Mouse (Mus musculus): Measurements from ENCODE around the gene Tdp1. TPM values are rescaled to one million over a fixed set of nuclear protein-coding genes. Genes with fewer than 3 reads are reported as not detected.
A peak's percentile ranks its signal among the peaks of the same experiment; 100 is the strongest.
"Not testable (repeated sequence)": the region's sequence is repeated elsewhere in the genome, so short reads cannot be mapped to it uniquely, and the experiment has no call there.

Tdp1 gene
- total RNA-seq, 2 experiments from 2014 or later: 34.9 to 36.4 TPM

DNA sequence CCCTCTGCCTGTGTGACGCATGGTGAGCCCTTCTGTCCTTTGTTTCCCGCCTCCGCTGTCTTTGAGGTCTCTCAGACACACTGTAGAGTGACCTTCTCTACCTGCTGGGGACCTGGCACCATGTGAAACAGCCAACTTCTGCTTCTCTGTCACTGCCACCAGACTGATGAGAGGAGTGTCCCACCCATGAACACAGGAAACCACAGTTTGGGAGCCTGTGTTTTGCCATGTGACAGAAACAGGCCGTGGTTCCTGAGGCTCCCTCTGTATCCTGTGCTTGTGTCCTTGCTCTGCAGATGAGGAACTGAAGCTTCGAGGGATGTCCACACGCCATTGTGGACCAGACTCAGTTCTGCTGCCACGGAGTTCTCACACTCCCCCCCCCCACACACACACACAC, 72.1 kb downstream of the Tdp1 start:
- DNase-seq (ENCODE audit: low spot score in 2 of 2): no peak

DNA sequence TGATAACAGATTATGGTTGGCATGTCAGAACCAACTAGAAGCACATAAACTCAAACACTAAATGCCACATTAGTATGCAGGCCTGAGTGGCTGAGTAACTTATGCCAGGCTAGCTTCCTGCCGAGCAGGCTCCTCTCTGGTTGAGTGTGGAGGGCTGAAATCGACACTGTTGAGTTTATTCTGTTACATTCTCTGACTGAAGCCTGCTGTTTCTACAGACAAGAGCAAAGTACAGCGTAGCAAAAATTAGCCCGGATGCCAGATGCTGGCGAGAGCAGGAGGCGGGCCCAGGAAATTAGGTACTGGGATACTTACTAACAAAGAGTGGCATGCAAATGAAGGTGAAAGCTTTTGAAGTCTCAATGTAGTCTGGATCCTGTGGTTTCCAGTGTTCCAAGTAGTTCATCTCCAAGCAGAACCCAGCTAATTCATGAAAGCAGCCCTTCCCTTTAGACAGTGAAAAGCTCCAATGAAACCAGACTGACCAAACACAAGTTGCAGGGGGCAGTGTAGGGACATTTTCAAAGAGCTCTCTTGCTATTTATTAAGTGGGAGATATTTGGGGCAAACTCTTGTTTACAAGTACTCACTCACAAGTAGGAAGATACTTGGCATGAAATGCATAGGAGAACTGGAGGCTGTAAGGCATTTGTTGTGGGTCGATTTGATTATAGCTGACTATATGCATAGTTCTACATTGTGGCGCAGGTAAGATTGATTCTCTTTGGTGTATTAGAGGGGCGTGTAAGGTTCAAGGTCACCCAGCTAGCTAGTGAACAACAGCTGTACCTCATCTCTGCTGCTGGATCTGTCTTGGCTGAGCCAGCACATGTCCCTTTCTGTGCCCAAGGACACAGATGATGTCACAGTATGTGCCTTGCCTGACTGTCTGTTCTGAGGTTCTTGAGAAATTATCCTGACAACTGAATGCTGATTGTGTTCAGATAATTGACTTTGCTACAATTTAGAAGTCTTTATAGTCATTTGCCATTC, 74.0 kb downstream of the Tdp1 start:
- peak in 1 of 2 experiments; percentile 42 for DNase-seq (ENCODE audit: low spot score in 2 of 2)

DNA sequence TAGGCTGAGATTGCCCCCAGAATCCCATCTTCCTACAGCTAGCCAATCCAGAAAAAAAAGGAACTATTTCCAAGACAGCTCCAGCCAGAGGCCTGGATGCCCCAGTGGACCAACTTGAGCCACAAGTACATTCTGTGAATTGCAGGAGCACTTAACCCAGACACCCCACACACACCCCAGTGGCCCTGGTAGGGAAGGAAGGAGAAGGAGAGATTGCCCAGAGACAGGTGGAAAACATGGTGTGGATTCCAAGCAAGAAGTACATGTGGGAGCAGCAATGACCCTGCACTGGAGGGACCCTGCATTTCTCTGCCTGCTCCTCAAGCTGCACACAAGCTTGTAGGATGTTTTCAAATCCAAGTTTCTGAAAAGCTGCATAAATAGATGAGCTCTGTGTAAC, 75.0 kb downstream of the Tdp1 start:
- no peak for DNase-seq (ENCODE audit: low spot score in 2 of 2)

DNA sequence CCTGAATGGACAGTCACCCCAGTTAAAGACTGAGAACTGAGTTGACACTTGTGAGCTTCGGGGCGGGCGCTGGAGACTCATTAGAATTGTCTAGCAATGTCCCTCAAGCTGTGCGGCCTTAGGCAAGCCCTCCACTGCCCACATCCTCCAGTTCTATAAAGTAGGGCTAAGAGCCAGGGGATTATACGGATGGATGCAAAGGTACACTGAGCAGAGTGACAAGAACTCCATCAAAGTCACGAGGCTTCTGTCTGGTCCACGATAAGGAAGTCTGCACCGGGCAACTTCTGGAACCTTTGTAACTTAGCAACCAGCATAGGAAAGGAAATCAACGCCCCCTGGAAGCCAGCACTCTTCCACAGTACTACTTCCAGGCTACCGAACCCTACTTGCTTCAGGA, 75.6 kb downstream of the Tdp1 start:
- DNase-seq (ENCODE audit: low spot score in 2 of 2): no peak

DNA sequence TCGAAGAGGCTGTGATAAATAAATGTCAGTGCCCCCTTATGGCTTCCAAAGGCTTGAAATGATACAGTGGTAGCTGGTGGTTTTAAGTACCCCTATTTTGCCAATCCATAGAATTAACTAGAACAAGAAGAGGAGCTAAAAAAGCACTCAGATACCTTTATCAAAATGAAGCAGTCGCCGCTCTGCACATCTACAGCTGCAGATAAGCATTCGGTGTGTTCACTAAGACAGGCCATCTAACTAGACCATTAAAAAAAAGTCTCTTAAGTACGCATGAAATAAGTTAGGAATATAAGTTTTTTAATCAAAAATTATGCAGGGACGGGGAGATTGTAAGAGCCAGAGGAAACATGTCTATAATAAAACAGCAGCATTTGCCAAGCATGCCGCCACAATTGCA, 76.4 kb downstream of the Tdp1 start:
- DNase-seq (ENCODE audit: low spot score in 2 of 2): no peak

DNA sequence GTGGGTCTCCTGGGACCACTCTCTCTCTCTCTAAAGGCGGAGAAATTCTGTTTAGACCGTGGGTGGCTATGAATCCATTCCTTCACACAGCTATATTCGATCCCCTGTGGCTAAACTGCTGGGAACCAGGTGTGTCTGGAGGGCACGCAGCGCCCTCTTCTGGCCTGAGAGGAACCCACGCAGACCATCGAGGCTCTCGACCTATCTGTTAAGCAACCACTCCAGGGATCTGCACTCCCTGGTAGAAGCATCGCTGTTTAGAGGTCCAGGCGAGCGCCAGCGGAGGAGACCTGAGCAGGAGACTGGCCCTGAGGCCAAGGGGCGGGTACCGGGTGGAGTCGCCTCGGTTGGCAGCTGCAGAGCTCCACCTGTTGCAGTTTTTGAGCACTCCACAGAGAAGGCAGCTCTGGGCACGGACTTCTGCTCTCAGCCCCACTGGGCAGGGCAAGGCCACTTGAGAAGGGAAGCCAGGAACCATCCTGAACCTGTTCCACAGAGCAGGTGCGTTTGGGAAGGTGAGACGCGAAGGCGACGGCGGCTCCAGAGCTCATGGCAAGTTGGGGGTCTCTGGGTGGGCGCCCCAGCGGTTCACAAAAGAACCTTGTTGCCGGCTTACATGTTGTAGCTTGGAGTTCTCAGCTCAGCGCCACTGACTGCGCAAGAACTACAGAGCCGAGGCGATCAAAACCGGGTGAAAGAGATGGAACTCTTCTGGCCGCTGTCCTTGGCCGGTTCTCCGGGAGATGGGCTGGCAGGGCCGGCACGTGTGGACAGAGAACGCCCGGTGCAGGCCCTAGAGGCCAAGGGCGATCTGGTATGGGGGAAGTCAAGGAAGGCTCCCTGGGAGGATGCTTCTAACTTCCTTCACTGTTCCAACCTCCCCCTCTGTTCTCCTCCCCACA, 80.2 kb downstream of the Tdp1 start, which contains the start of gene Kcnk13:
TSS of gene Kcnk13 (plus strand) at position 199 of the 902 bp plus-strand sequence.
- DNase-seq (ENCODE audit: low spot score in 2 of 2): peak; percentile 68 to 80

DNA sequence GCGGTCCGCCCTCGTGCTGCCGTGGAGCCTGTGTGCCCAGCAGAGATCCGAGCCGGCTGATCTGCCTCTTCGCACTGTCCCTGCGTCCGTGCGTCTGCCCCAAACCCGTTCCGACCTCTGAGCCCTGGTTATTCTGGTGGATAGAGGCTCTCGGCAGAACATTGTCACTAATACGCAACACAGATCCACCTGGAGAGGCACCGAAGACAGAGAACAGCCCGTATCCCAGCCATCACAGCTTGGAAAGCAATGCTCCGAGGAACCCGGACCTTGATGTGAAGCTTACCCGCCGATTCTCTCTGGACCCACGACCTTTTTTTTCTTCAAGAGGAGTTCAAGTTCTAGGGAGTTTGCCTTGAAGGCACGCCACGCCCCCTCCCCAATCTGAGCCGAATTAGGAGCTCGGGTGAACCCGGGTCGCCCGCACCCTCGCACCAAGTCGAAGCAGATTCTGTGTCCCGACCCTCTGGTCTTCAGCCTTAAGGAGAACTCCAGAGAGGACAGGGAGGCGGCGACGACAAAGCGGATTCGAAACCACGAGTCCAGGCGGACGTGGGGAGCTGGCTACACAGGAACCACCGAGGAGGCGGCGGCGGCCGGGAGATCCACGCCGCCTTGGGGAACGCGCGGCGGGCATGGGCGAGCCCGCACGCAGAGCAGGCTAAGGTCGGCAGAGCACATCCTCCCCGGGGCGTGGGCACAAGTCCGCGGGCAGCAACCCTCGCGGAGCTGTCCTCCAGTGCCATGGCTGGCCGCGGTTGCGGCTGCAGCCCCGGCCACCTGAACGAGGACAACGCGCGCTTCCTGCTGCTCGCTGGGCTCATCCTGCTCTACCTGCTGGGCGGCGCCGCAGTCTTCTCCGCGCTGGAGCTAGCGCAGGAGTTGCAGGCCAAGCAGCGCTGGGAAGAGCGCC, 81.1 kb downstream of the Tdp1 start:
- peak; percentile 44 to 50 for DNase-seq (ENCODE audit: low spot score in 2 of 2)

DNA sequence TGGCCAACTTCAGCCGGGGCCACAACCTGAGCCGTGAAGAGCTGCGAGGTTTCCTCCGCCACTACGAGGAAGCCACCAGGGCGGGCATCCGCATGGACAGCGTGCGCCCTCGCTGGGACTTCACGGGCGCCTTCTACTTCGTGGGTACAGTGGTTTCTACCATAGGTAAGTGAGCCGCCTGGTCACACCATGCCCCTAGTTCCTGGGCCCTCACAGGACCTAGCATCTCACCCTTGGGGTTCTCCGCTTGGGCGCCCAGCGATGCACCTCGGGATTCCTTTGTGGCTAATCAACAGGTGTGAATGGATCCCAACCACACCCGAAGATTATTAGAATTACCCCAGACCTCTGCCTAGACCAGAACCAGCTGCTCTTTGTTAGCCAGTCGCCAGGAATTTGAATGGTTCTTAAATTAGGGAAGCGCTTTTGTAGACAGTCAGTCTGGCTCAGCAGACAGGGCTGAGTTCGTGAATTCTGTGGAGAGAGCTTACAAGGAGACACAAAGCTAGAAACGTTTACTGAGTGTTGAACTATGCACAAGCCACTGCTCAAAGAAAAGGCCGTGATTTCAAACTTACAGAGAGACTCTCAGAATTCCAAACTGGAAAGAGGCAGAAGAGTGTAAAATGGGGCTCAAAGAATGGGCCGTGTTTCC, 81.9 kb downstream of the Tdp1 start:
- DNase-seq (ENCODE audit: low spot score in 2 of 2): no peak

DNA sequence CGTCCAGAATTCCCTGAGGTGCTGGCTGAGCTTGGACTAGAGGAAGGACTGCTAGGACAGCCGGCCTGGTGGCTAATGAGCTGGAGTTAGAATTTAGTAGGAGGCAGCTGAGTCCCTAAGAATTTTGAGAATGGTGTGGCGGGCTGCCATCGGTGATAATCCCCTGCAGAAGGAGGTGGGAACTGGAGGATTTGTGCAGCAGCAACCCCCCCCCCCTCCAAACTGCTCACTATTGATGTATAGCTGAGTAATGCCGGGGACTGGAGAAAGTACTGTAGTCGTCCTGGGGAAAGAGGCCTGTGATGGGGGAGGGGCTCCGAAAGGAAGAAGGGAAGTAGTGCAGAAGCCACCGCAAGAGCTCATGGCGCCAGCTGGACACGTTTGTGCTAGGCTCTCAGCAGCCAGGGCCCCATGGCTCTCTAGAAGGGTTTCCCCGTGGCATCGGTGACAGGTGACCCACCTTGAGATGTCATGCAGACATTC, 82.6 kb downstream of the Tdp1 start:
- DNase-seq (ENCODE audit: low spot score in 2 of 2): peak in 1 of 2 experiments; percentile 45

DNA sequence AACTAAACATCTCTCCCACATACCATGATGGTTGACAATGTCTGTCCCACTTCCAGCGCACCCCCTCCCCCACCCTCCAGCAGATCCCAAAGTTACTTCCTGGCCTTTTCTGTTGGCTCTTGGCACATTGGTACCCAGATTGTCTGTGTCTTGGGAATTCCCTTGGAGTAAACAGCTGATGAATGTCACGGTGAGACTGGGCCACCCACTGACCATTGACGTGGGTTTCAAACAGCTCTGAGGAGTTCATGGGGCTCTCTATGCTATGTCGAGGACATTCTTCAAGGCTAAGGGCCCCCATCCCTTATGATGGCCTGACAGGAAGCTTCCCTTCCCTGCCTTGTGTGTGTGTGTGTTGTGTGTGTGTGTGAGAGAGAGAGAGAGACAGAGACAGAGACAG, 85.6 kb downstream of the Tdp1 start:
- no peak for DNase-seq (ENCODE audit: low spot score in 2 of 2)

DNA sequence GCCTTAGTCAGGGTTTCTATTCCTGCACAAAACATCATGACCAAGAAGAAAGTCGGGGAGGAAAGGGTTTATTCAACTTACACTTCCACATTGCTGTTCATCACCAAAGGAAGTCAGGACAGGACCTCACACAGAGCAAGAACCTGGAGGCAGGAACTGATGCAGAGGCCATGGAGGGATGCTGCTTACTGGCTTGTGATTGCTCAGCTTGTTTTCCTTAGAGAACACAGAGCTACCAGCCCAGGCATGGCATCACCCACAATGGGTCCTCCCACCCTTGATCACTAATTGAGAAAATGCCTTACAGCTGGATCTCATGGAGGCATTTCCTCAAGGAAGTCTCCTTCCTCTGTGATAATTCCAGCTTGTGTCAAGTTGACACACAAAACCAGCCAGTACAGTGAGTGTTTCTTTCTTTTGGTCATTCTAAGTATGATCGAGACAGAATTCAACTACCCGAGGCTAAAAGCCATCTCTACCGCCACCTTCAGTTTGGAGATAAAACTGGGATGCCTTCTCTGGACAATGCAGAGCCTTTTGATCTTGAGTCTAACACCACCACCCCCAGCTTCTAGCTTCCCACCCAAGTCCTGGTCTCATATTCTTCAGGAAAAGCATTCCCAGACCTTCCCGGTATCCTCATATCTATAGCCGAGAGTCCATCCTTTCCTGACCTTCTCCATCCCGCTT, 87.0 kb downstream of the Tdp1 start:
- DNase-seq (ENCODE audit: low spot score in 2 of 2): not testable (repeated sequence)

DNA sequence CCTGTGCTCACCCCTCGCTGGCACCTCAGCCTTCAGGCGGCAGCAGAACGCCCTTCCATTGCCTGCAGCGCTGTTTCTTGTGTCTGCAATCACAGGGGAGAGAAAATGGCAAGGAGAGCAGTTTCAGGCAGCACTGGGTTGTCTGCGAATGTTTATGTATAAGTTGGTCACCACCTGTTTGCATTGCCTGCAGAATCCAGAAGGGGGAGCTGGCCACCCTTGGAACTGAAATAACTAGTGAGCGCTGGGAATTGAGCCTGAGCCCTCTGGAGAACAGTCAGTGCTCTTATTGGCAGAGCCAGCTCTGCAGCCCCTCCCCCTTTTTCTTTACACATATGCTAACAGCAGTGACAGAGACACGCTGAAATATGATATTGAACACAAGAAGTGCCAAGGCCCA, 88.5 kb downstream of the Tdp1 start:
- no peak for DNase-seq (ENCODE audit: low spot score in 2 of 2)

DNA sequence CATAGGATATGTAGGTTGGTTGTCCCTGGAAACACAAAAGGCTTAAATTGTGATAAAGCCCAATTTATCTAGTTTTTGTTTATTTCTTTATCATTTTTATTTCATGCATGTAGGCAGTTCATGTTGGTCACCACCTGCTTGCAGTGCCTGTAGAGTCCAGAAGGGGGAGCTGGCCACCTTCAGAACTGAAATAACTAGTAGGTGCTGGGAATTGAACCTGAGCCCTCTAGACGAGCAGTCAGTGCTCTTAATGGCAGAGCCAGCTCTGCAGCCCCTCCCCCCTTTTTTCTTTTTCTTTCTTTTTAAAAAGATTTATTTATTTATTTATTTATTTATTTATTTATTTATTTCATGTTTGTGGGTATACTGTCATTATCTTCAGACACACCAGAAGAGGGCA, 89.3 kb downstream of the Tdp1 start:
- no peak for DNase-seq (ENCODE audit: low spot score in 2 of 2)

DNA sequence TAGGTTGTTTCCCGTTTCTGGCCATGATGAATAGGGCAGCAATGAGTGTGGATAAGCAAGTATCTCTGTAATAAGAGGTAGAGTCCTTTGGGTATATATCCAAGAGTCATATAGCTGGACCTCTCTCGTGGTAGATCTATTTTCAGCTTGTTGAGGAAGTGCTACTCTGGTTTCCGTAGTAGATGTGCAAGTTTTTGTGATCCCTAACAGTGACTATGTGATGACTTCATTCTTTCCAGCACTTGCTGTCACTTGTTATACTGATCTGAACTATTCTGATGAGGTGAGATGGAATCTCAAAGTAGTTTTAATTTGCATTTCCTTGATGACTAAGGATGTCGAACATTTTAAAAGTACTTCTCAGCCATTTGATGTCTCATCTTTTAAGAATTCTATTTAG, 95.2 kb downstream of the Tdp1 start:
- DNase-seq (ENCODE audit: low spot score in 2 of 2): no peak

DNA sequence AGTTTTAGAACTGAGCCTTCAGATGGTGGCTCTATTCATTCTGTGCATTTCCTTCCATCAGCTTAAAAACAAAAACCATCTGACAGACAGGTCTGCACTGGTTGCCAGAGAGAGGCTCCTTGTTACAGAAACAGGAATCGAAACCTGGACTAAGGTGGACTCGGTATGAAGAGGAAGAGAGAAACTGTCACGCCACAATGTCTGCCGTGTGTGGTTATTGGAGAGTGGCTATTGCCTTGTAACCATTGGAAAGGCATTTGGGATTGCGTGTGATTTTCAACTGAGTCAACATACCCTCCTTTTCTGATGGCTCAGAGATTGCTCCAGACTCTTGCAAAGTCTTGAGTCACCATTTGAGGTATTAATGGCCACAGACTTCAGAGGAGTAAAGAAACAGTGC, 102.5 kb downstream of the Tdp1 start:
- no peak for DNase-seq (ENCODE audit: low spot score in 2 of 2)

DNA sequence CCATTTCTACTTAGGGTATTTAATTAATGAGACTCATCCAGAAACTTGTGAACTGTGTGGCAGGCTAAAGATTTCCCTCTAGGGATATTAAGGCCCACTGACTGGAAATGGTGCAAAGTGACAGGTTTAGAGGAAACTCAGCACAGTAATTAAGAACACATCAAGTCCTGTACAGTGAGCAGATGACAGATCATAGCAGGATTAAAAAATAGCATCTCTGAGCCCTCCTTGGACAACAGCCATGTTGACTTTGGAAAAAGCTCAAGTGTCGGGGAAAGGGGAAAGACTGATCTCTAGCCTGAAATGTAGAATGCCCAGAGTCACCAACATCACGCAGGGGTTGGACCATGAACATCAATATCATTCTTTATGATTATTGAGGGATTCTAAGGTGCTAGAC, 103.8 kb downstream of the Tdp1 start:
- DNase-seq (ENCODE audit: low spot score in 2 of 2): no peak

DNA sequence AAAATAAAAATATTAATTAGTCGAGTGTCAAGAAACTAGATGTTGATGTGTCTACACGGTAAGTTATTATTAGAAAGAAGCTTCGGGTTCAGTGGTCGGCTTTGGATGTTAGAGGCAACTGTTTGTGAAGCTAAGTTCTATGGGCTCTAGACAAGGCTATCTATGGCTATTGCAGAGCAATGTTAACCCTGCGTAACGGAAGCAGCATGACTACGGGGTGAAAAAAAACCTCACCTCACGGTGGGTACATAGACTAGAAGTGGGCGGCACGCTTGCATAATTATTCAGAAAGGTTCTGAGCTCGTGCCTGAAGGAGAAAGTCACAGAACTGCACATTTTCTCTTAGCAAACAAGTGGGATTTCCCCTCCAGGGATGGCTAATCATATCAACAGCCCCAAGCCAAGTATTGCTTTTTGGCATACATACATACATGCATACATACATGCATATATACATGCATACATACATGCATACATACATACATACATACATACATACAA, 108.1 kb downstream of the Tdp1 start:
- no peak for DNase-seq (ENCODE audit: low spot score in 2 of 2)

DNA sequence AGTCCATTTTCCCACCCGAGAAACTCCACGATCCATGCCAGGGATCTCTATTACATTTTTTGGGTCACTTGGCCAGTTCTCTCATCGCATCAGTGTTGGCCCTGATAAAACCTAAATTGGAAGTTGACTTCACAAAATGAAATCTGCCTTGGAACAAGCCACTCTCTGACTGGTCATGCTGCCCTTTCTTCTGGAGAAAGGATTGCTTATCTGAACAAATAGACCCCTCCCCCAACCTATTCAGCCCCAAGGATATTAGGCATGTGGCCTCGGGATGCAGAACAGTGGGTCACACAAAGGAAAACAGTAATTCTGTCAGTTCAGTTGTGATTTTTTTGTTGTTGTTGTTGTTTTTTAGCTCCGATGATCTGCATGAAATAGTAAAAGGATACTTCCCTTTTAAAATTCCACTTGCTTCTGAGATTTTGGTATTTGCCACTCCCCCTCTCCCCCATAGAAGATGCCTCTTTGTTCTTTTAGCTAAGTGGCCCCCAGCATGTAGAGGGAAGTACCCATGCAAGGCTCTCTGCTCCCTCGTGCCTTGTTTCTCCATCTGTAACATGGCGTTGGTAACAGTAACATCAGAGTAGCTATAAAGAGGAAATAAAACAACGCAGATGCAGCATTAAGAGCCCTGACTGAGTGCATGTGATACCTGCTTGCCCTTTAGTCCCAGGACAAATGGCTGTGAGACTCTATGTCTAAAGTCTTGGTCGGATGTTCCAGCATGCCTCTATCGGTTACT, 109.0 kb downstream of the Tdp1 start:
- DNase-seq (ENCODE audit: low spot score in 2 of 2): no peak

DNA sequence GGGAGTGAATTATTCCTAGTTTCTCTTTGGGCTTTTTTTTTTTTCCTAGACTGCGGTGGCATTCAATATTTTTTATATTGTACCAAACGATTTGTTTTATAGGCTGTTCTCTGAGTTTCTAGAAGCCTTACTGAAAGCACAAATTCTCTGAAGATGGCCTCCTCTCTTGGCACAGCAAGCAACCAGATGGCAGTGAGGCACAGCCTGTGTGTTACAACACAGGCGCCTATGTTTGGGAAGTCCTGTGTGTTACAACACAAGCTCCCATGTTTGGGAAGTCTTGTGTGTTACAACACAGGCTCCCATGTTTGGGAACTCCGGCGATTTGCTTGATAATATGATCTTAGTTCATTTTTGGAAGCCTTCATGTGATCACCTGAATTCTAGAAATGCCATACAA, 111.6 kb downstream of the Tdp1 start:
- DNase-seq (ENCODE audit: low spot score in 2 of 2): no peak

Data from layer of hippocampus, postnatal 10 days (tissue).